Mouse (Mus musculus): ENCODE measurements around the gene Siglece.
"Not testable (repeated sequence)": the region's sequence is repeated elsewhere in the genome, so short reads cannot be mapped to it uniquely, and the experiment has no call there.

Gene Siglece

DNA sequence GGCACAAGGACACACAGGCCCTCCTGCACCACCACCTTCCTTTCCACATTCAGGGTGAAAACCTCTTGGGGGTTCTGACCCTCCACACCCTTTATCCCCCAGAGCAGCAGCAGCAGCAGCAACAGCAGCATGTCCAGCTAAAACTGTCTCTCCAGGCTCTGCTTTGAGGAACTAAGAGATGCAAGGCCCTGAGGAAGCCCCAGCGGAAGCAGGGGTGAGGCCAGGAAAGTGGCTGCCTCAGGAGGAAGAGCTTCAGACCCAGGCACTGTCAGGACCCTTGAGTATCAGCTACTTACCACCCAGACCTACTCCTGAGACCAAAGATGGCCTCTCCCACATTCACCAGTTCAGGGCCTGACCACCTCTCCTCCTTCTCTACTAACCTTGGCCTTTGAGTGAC is at the start of gene Siglece:
Gene Siglece, minus strand, starts transcription at position 160 of the 400 bp plus-strand sequence.
- in situ Hi-C loops (cut with MboI; ENCODE audit: unreplicated experiment in 2 of 2), result loop anchor here in 1 of 2 experiments (5.0 kb wide), 1 partner anchor 378 kb away; no protein-coding TSS in a partner anchor

DNA sequence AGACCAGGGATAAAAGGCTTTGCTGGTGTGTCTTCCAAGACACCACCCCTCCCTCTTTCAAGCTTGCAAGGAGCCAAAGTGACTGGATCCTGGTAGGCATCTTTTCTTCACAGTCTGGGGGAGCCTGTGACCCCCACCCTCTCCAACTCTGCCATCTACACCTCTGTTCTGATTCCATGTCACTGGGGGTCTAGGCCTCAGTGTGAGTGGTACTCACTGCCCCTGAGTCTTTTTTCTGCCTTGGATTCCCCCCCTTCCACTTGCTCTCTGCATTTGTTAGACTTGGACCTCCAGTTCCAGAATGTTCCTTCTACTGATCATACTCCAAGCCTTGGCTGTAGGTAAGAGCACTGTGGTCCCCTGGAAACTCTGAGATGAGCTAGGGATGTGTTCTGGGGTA is 30.2 kb upstream of the Siglece start, which contains the start of gene Klk14:
Gene Klk14, plus strand, starts transcription at position 301 of the 400 bp plus-strand sequence.
- in situ Hi-C loops (cut with MboI; ENCODE audit: unreplicated experiment in 2 of 2), result loop anchor here (25.0 kb wide), 5 partner anchors 197 to 1247 kb away; partner anchors contain the start of genes 1700028J19Rik (in 1 of the 2), 2410002F23Rik (in 1 of the 2), Ap2a1 (in 1 of the 2) and Aspdh (in 1 of the 2)

DNA sequence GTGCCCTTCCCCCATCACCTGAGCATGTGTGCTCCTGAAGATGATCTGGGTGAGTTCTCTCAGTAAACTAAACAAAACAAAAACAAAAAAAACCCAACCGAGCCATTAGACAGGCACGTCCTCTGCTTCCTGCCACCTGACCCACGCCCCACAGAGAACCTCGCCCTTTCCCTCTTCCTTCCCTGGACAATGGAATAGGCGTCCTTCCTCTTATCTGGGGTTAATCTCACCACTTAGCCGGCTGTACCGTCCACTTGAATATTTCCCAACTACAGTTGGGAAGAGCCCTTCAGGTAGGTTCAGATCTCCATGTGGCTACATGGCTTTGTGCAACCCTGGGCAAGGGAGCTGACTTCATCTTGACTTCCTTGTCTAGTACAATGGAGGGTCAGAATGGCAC is 25.1 kb upstream of the Siglece start:
- in situ Hi-C loops (cut with MboI; ENCODE audit: unreplicated experiment in 2 of 2), result loop anchor here (5.0 to 25.0 kb wide), 8 partner anchors 48 to 1252 kb away; partner anchors contain the start of genes Klk4 (in 2 of the 2), 1700028J19Rik (in 1 of the 2), 2410002F23Rik (in 1 of the 2) and Ap2a1 (in 1 of the 2)

DNA sequence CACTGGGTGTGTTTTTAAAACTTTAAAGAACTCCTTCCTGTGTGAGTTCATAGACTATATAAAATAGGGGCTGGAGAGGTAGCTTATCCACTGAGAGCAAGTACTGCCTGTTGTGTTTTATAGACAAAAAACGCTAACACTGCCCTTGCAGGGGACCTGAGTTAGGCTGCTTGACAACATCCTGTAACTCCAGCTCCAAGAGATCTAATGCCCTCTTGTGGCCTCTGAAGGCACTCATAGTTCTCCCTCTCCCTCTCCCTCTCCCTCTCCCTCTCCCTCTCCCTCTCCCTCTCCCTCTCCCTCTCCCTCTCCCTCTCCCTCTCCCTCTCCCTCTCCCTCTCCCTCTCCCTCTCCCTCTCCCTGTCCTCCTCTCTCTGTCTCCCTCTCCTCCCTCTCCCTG is 22.6 kb upstream of the Siglece start:
- in situ Hi-C loops (cut with MboI; ENCODE audit: unreplicated experiment in 2 of 2), result loop anchor here (5.0 to 25.0 kb wide), 8 partner anchors 202 to 1255 kb away; partner anchors contain the start of genes Klk4 (in 2 of the 2), 1700028J19Rik (in 1 of the 2), 2410002F23Rik (in 1 of the 2) and Ap2a1 (in 1 of the 2)

DNA sequence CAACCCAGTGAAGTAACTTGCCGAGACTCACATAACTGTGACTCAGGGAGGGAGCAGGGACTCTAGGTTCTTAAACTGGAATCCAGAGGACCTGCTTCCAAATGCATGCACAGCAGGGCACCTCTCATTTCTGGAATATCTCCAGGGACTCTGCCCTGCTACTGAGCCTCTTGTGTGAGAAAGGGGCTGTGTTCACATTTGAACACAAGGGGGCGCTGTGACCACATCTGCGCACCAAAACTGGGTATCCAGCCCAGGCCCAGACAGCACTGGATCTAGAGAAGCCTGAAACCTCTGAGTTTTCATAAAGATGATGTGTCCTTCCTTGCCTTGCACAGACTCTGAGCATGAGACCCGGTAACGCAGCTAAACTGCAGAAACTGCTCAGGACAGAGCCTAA is 21.0 kb upstream of the Siglece start:
- in situ Hi-C loops (cut with MboI; ENCODE audit: unreplicated experiment in 2 of 2), result loop anchor here (5.0 to 25.0 kb wide), 8 partner anchors 204 to 1256 kb away; partner anchors contain the start of genes Klk4 (in 2 of the 2), 1700028J19Rik (in 1 of the 2), 2410002F23Rik (in 1 of the 2) and Ap2a1 (in 1 of the 2)

DNA sequence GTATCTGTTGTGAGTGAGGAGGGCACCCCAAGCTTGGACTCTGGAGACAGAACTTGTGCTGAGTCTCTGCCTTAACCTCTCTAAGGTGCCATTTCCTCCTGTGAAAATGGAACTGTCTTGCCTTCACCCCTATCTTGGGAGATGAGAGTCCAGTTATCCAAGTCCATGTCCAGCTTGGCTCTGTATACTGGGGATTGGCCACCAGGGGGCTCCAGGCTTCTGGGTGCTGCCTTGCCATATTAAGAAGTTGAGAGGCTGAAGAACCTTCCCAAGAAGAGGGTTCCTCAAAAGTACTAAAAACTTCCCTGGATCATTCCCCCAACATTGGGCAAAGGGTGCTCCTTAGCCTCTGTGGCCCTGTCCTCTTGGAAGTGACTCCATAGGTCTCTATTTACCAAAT is 18.6 kb upstream of the Siglece start:
- in situ Hi-C loops (cut with MboI; ENCODE audit: unreplicated experiment in 2 of 2), result loop anchor here (10.0 to 25.0 kb wide), 9 partner anchors 209 to 1259 kb away; partner anchors contain the start of genes 1700028J19Rik (in 1 of the 2), 2410002F23Rik (in 1 of the 2), Ap2a1 (in 1 of the 2) and Aspdh (in 1 of the 2)

DNA sequence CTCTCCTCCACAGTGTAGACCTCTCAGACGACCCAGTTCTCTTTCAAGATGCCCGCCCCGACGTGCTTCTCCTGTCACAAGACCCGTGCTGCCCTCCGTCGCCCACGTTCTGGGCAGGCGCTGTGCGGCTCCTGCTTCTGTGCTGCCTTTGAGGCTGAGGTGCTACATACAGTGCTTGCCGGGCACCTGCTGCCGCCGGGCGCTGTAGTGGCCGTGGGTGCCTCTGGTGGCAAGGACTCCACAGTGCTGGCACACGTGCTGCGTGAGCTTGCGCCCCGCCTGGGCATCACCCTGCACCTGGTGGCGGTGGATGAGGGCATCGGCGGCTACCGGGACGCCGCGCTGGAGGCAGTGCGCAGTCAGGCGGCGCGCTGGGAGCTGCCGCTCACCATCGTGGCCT is 15.1 kb upstream of the Siglece start:
- in situ Hi-C loops (cut with MboI; ENCODE audit: unreplicated experiment in 2 of 2), result loop anchor here (10.0 to 25.0 kb wide), 9 partner anchors 212 to 1262 kb away; partner anchors contain the start of genes 1700028J19Rik (in 1 of the 2), 2410002F23Rik (in 1 of the 2), Ap2a1 (in 1 of the 2) and Aspdh (in 1 of the 2)

DNA sequence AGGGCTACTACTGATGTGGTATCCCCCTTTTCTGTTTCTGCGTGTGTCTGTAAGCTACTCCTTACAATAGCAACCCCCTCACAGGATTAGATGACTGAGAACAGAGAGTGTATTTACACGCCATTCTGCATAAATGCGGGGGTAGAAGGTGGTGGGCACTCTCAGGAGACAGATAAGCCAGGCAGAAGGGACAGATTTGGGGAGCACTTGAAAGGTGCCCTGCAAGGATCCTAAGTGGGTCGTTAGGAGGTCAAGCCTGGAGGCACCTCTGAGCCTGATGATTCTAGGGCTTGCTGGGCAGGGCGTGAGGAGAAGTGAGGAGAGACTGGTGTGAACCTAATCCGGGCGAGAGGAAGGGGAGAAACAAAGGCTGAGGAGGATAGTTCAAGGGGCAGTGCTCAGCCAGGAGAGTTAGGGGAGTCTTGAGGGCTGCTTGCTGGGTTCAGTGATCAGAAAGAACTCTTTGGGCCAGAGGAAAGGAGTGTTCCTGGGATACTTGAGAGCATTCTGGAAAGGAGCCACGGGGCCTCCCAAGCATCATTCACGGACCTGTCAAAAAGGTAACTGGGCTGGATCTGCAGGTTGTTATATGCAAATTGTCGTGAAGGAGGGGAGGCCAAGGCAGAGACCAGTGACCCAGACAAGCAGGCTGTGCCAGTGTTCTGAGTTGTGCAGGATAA is 12.8 kb upstream of the Siglece start:
- in situ Hi-C loops (cut with MboI; ENCODE audit: unreplicated experiment in 2 of 2), result loop anchor here (5.0 to 10.0 kb wide), 8 partner anchors 90 to 1178 kb away; partner anchors contain the start of gene Zfp715 (in 1 of the 2)

DNA sequence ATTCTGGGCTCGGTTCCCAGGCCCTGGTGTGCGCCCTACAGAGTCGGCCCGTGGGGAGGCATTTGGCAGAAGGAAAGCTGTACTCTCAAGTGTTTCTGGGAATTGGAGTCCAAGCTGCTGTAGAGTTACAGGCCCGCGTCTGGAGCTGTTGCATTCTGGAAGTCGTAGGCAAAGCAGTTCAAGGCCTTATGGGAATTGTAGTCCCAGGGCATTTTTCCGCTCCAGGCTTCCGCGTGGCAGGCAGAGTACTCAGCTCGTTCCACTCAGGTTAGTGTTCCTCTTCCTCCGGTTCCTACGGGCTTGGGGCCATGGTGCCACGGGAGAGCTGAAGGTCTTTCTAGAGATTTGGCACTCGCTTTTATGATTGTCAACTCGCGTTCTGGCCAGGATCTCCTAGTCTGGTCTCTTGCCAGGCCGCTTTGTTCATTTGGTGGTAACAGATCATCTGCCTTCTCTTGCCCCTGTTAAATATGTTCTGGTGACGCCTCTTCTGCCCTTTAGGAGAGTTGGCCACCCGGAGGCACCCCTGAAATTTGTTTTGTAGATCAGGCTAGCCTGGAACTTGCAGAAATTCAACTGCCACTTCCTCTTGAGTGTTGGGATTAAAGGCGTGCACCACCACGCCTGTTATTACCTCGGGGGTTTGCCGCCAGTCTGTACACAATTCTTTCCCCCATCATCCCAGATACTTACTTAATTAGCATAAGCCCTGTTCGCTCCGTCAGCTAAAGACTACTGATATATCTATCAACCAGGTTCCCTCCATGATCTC is 12.0 kb upstream of the Siglece start, which contains the start of gene Ctu1:
Gene Ctu1, plus strand, starts transcription at position 208 of the 772 bp plus-strand sequence.
- in situ Hi-C loops (cut with MboI; ENCODE audit: unreplicated experiment in 2 of 2), result loop anchor here (5.0 to 10.0 kb wide), 8 partner anchors 90 to 1177 kb away; partner anchors contain the start of gene Zfp715 (in 1 of the 2)

DNA sequence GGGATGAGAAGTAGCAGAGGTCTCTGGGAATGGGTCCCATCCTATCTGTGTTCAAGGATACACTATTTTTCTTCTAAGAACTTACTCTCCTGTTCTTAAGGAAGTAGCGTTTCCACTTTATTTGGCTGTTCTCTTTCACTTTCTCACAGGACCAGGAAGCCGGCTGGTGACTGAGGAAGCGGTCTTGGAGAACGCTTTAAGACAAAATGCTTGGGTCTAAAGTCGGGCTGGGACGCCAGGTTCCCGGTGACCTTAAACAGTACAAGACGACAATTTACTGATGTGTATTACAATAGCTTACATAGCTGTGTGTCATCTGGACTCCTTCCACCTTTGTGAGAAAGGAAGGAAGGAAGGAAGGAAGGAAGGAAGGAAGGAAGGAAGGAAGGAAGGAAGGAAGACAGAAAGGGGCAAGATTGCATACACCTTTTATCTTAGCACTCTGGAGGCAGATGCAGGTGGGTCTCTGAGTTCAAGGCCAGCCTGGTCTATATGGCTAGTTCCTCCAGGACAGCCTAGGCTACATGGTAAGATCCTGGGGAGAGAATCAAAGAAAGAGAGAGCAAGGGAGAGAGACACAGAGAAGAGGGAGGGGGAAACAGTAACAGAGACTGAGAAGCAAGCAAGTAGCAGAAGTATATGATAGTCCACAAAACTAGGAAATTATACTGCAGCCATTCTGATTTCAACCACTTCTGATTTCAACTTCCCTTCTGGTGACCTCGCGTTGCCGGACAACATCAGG is 11.3 kb upstream of the Siglece start:
- in situ Hi-C loops (cut with MboI; ENCODE audit: unreplicated experiment in 2 of 2), result loop anchor here (5.0 to 10.0 kb wide), 8 partner anchors 89 to 1176 kb away; partner anchors contain the start of gene Zfp715 (in 1 of the 2)

DNA sequence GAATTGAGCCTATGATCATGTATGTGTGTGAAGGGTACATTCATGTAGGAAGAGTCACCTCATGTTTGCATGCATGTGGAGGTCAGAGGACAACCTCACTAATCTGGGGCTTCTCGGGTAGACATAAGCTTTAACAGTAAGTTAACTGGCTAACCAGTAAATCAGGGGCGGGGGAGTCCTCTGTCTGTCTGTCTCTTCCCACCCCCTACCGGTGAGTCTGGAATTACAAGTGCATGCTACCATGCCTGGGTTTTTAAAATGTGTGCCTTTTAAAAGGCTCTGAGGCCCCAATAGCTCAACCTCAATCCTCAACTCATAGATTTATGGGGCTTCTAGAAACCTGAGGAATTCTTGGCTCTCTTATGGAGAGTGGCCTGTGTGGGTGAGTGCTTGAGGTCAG is 8.6 kb upstream of the Siglece start:
- in situ Hi-C loops (cut with MboI; ENCODE audit: unreplicated experiment in 2 of 2), result no loop called here

DNA sequence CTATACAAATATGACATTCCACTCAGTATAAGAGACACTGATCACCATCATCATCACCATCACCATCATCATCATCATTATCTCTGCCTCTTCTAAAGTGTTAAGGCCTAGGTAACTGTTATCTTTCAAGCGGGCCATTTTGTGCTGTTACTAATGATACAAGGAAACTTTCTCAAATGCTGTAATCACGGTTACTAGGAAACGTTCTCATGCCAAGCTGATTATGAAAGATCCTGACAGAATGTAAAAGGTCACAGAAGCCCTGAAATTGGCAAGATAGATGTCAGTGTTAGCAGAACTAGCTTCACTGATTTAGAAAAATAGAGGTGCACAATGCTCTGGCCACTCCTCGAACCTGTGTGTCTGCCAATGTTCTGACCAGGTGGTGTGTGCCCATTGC is 7.3 kb upstream of the Siglece start:
- in situ Hi-C loops (cut with MboI; ENCODE audit: unreplicated experiment in 2 of 2), result not testable (repeated sequence)

DNA sequence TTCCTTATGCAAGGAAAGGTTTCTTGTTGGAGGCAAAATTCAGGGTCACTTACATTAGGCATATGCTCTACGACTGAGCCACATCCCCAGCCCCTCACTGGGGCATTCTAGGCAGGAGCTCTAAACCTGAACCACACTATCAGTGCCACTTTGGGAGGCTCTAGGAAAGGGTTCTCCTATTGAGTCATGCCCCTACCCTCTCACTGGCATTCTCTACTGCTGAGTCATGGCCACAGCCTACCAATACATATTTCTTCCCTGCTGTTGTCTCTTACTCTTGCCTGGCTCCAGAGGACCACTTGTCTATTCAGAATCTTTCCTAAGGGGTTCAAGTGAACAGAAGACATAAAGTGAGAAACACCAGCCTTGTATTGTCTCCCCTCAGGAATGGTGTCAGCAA is 2.8 kb upstream of the Siglece start:
- in situ Hi-C loops (cut with MboI; ENCODE audit: unreplicated experiment in 2 of 2), result loop anchor here in 1 of 2 experiments (5.0 kb wide), 1 partner anchor 381 kb away; no protein-coding TSS in a partner anchor

DNA sequence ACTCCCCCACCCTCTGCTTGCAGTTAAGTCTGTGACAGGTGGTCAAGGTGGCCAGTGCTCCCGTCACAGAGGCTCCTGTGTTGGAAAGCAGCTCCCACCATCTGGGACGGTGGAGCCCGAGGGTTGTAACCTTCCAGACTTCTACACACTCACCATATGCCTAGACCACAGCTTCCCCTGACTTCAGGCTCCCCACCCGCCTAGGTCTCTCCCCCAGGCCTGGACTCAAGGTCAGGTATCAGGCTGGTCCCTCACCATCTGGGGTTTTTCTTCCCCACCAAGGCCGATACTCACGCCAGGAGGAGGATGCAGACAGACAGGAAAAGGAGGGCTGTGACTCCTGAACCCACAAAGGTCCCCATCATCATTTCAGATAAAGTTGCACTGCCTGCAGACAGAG is 3.7 kb downstream of the Siglece start:
- in situ Hi-C loops (cut with MboI; ENCODE audit: unreplicated experiment in 2 of 2), result loop anchor here in 1 of 2 experiments (5.0 kb wide), 1 partner anchor 179 kb away; no protein-coding TSS in a partner anchor

DNA sequence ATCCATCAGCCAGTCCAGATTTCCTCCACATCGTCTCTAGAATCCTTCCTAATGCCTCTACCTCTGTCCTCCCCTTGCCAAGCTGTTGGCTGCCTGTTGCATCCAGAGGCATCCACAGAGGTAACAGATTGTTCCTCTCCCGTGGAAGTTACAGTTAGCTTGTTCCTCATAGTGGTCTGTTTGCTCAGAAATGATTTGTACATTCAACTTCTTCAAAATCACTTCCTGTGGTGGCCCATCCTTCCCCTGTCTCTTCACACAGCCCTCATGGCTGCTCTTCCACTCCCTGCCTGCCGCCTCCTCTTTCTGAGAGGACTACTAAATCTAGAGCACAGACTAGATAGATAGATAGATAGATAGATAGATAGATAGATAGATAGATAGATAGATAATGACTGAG is 5.4 kb downstream of the Siglece start:
- in situ Hi-C loops (cut with MboI; ENCODE audit: unreplicated experiment in 2 of 2), result no loop called here

DNA sequence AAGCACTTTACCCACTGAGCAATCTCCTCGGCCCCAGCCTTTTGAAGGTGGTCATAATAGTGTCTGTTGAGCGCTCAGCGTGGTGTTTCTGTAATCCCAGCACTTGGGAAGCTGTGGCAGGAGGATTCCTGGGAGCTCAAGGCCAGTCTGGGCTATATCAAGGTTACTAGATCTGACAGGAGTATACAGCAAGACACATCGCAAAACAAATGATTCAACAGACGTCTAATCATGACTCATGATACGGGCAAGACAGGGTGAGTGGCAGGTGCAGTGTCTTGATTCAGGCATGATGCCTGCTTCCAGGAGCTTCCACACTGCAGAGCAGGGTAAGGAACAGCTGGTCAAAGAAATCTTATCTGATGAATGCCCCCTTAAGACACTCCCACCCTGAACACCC is 7.3 kb downstream of the Siglece start:
- in situ Hi-C loops (cut with MboI; ENCODE audit: unreplicated experiment in 2 of 2), result no loop called here

DNA sequence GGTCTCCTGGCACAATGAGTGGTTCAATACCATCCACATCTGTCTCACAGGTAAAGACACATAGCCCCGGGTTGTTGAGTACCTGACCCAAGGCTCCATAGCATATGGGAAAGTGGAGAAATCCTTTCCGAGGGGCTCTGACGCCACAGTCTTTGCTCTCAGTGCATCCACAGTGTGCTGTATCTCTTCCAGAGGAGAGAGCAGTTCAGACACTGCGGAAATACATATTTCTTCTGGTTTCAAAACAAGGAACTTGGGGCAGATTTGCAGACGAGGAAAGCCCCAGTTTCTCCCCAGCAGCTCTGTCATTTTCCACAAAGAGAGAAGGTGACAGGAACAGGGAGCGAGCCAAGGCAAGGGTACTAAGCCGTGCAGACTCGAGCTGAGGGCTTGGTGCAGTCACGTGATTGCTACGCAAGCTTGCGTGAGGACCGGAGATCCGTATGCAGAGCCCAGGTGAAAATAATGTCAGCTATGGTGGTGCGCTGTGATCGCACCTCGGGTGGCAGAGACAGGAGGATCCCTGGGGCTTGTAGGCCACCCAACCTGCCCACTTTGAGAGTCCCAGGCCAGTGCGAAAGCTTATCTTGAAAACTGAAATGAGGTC is 16.8 kb downstream of the Siglece start:
- in situ Hi-C loops (cut with MboI; ENCODE audit: unreplicated experiment in 2 of 2), result no loop called here

DNA sequence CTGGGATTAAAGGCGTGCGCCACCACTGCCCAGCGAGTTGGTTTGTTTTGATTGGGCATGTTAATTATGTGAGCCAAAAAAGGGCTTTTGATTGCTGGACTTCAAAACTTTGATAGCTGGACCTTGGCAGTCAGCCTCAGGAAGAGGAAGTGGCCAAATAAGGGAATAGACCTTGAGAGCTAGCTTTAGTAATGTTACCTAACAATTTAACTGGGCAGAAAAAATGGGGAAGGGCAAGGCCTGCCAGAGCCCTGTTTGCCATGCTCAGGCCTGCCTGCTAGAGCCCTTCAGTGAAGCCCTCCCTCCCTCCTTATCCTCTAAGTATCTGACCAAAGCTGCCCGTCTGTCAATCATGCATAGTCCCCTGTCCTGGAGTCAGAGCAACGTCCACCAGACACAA is 17.4 kb downstream of the Siglece start:
- in situ Hi-C loops (cut with MboI; ENCODE audit: unreplicated experiment in 2 of 2), result no loop called here

DNA sequence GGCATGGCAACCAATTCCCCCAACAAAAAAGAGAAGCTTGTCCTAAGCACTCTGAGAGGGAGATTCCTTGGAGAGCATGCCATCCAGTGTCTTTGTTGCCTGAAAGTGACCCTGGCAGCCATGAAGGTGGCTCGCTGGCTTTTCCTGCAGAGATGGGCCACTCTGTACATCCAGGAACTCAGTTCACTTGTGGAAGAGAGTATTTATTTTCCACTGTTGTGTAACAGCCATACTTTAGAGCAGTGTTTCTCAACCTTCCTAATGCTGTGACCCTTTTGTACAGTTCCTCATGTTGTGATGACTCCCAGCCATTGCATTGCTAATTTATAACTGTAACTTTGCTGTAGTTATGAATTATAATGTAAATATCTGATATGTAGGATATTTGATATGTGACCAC is 22.8 kb downstream of the Siglece start:
- in situ Hi-C loops (cut with MboI; ENCODE audit: unreplicated experiment in 2 of 2), result loop anchor here in 1 of 2 experiments (5.0 kb wide), 1 partner anchor 50 kb away; no protein-coding TSS in a partner anchor
